Mouse (Mus musculus): ENCODE measurements around the gene Gm7137.
"Not testable (repeated sequence)": the region's sequence is repeated elsewhere in the genome, so short reads cannot be mapped to it uniquely, and the experiment has no call there.

The Gm7137 gene

GRCm38 (mm10) chr10:77787876-77788275 is at the start of gene Gm7137:
Gm7137 (minus strand) TSS chr10:77788200.
- not testable (repeated sequence) for DNase-seq

GRCm38 (mm10) chr10:77835647-77836046 is 47.6 kb upstream of the Gm7137 start, which contains the start of gene Krtap10-10:
Krtap10-10 (plus strand) TSS chr10:77835947.
- no peak for DNase-seq

GRCm38 (mm10) chr10:77826951-77827350 is 39.0 kb upstream of the Gm7137 start, which contains the start of gene Krtap10-4:
Krtap10-4 (minus strand) TSS chr10:77827095.
- DNase-seq = no peak

GRCm38 (mm10) chr10:77819203-77819602 is 31.2 kb upstream of the Gm7137 start:
- no peak for DNase-seq

GRCm38 (mm10) chr10:77818523-77818922 is 30.5 kb upstream of the Gm7137 start:
- DNase-seq = no peak

GRCm38 (mm10) chr10:77815514-77815913 is 27.5 kb upstream of the Gm7137 start:
- DNase-seq = peak; percentile 3 to 53

- DNase-seq = no peak
Measured at GRCm38 (mm10) chr10:77814382-77814781, 26.4 kb upstream of the Gm7137 start, which contains the start of gene Gm2696. Gm2696 (plus strand) TSS chr10:77814682.

- DNase-seq = no peak
Measured at GRCm38 (mm10) chr10:77811743-77812142, 23.7 kb upstream of the Gm7137 start, which contains the start of gene Gm9507. Gm9507 (minus strand) TSS chr10:77811843.

GRCm38 (mm10) chr10:77804095-77804494 is 16.1 kb upstream of the Gm7137 start:
- no peak for DNase-seq

- no peak for DNase-seq
Measured at GRCm38 (mm10) chr10:77798921-77799508, 11.0 kb upstream of the Gm7137 start, which contains the start of gene Gm19668. Gm19668 (minus strand) TSS chr10:77799133.

GRCm38 (mm10) chr10:77798164-77798920 is 10.3 kb upstream of the Gm7137 start:
- DNase-seq = not testable (repeated sequence)

GRCm38 (mm10) chr10:77797677-77798076 is 9.7 kb upstream of the Gm7137 start:
- no peak for DNase-seq

- no peak for DNase-seq
Measured at GRCm38 (mm10) chr10:77794976-77795375, 7.0 kb upstream of the Gm7137 start, which contains the start of gene Gm9639. Gm9639 (minus strand) TSS chr10:77795076.

GRCm38 (mm10) chr10:77788621-77789020 is 621 bp upstream of the Gm7137 start:
- no peak for DNase-seq

GRCm38 (mm10) chr10:77783396-77783795 is 4.6 kb downstream of the Gm7137 start:
- not testable (repeated sequence) for DNase-seq

- DNase-seq = not testable (repeated sequence)
Measured at GRCm38 (mm10) chr10:77782442-77782841, 5.6 kb downstream of the Gm7137 start, which contains the start of gene Gm3250. Gm3250 (minus strand) TSS chr10:77782542.

GRCm38 (mm10) chr10:77776844-77777243 is 11.2 kb downstream of the Gm7137 start, which contains the start of gene Gm7138:
Gm7138 (minus strand) TSS chr10:77776944.
- DNase-seq = not testable (repeated sequence)

- not testable (repeated sequence) for DNase-seq
Measured at GRCm38 (mm10) chr10:77772142-77772541, 15.9 kb downstream of the Gm7137 start.

- DNase-seq = not testable (repeated sequence)
Measured at GRCm38 (mm10) chr10:77771225-77771624, 16.8 kb downstream of the Gm7137 start, which contains the start of gene Gm3238. Gm3238 (minus strand) TSS chr10:77771325.

GRCm38 (mm10) chr10:77769727-77770126 is 18.3 kb downstream of the Gm7137 start:
- no peak for DNase-seq

GRCm38 (mm10) chr10:77759582-77759981 is 28.4 kb downstream of the Gm7137 start, which contains the start of gene Gm3233:
Gm3233 (minus strand) TSS chr10:77759682.
- DNase-seq = not testable (repeated sequence)

GRCm38 (mm10) chr10:77753448-77753847 is 34.6 kb downstream of the Gm7137 start:
- DNase-seq = no peak

GRCm38 (mm10) chr10:77752312-77752711 is 35.7 kb downstream of the Gm7137 start:
- not testable (repeated sequence) for DNase-seq
